Mouse (Mus musculus) left cerebral cortex, adult 8-10 months (tissue): Measurements from ENCODE around the gene Akap7. TPM values are rescaled to one million over a fixed set of nuclear protein-coding genes. Genes with fewer than 3 reads are reported as not detected.

ENCODE experiments used
- DNase-seq, 2 experiments: peaks; one replicate each; pipeline ENCODE4 v3.0.0; 2022; ENCODE audit warnings: low spot score in 2 of 2
- total RNA-seq, 4 experiments: library from RNA; stranded (reverse); gene quantifications; 2 replicates each; pipeline ENCODE4 v1.2.4; 2022

Gene Akap7
- total RNA-seq, 4 experiments from 2014 or later, result 68.4 to 76.6 (median 72.1) TPM

- DNase-seq, result no peak
Measured at GRCm38 (mm10) chr10:25258171-25258570, 49.5 kb downstream of the Akap7 start.

- DNase-seq, result no peak
Measured at GRCm38 (mm10) chr10:25257466-25257865, 50.2 kb downstream of the Akap7 start.

GRCm38 (mm10) chr10:25253474-25253873, 54.2 kb downstream of the Akap7 start:
- no peak for DNase-seq

- no peak for DNase-seq
Measured at GRCm38 (mm10) chr10:25253006-25253405, 54.7 kb downstream of the Akap7 start.

- DNase-seq, result no peak
Measured at GRCm38 (mm10) chr10:25250108-25250507, 57.6 kb downstream of the Akap7 start.

- DNase-seq, result no peak
Measured at GRCm38 (mm10) chr10:25246173-25246572, 61.5 kb downstream of the Akap7 start.

- DNase-seq, result peak in 1 of 2 experiments; percentile 21
Measured at GRCm38 (mm10) chr10:25239156-25239555, 68.5 kb downstream of the Akap7 start.

- DNase-seq, result no peak
Measured at GRCm38 (mm10) chr10:25234080-25234479, 73.6 kb downstream of the Akap7 start.

- no peak for DNase-seq
Measured at GRCm38 (mm10) chr10:25232700-25233099, 75.0 kb downstream of the Akap7 start.

- DNase-seq, result no peak
Measured at GRCm38 (mm10) chr10:25231358-25231757, 76.3 kb downstream of the Akap7 start.

- no peak for DNase-seq
Measured at GRCm38 (mm10) chr10:25224371-25224770, 83.3 kb downstream of the Akap7 start.

- no peak for DNase-seq
Measured at GRCm38 (mm10) chr10:25220754-25221153, 86.9 kb downstream of the Akap7 start.

GRCm38 (mm10) chr10:25219901-25220495, 87.7 kb downstream of the Akap7 start:
- no peak for DNase-seq

- peak in 1 of 2 experiments; percentile 55 for DNase-seq
Measured at GRCm38 (mm10) chr10:25219220-25219628, 88.4 kb downstream of the Akap7 start.

- no peak for DNase-seq
Measured at GRCm38 (mm10) chr10:25218746-25219145, 88.9 kb downstream of the Akap7 start.

- no peak for DNase-seq
Measured at GRCm38 (mm10) chr10:25215977-25216376, 91.7 kb downstream of the Akap7 start.

GRCm38 (mm10) chr10:25213716-25214115, 94.0 kb downstream of the Akap7 start:
- DNase-seq, result no peak

GRCm38 (mm10) chr10:25208619-25209018, 99.1 kb downstream of the Akap7 start:
- DNase-seq, result no peak

GRCm38 (mm10) chr10:25207866-25208265, 99.8 kb downstream of the Akap7 start:
- DNase-seq, result no peak

GRCm38 (mm10) chr10:25200691-25201090, 107.0 kb downstream of the Akap7 start:
- no peak for DNase-seq

- peak; percentile 44 to 45 for DNase-seq
Measured at GRCm38 (mm10) chr10:25199510-25200353, 107.9 kb downstream of the Akap7 start.

GRCm38 (mm10) chr10:25198575-25198974, 109.1 kb downstream of the Akap7 start:
- no peak for DNase-seq

GRCm38 (mm10) chr10:25198048-25198447, 109.6 kb downstream of the Akap7 start:
- DNase-seq, result no peak
